Comparison of ENCODE assay signal across 23 mouse cellular contexts in genomic region chr16:26369044-26369730, GRCm38 (mm10). TPM values are rescaled to one million over a fixed set of nuclear protein-coding genes. Genes with fewer than 3 reads are reported as not detected.
A peak's percentile ranks its signal among the peaks of the same experiment; 100 is the strongest.
DNase-seq lines count a peak whose midpoint lies in the region; ATAC-seq lines count a peak whose summit lies in the region.
"Had no signal": no experiment of that assay in that cellular context is flagged by ENCODE, and none has a peak within 500 bp of the region (broad histone marks: within the 10 kb centered on the region; RNA-seq: fewer than 3 reads in every experiment).

No protein-coding gene starts in this region.

- no peak for ATAC-seq in kidney, embryonic 16.5 days (ENCODE audit: low FRiP score, low TSS enrichment)
- peak; percentile 61 for ATAC-seq in liver, embryonic 16.5 days (ENCODE audit: low read depth)
- no peak for ATAC-seq in heart, embryonic 11.5 days (replicated peaks; ENCODE audit: insufficient number of reproducible peaks, low FRiP score, low TSS enrichment)
- ATAC-seq: hindbrain, embryonic 16.5 days; lung, postnatal 0 days; Patski had no signal

- H3K4me2 ChIP-seq in kidney, embryonic 16.5 days (replicated peaks; ENCODE audit: low read depth, low read length), result peak overlapping the region; percentile 33
- peak overlapping the region; percentile 40 for H3K4me2 ChIP-seq in liver, embryonic 16.5 days (ENCODE audit: low read depth, low read length)
- H3K4me2 ChIP-seq in heart, embryonic 11.5 days, result no peak overlapping the region
- H3K4me2 ChIP-seq: forebrain, embryonic 12.5 days; limb, embryonic 12.5 days; midbrain, embryonic 11.5 days had no signal

- H3K4me3 ChIP-seq in kidney, embryonic 16.5 days (ENCODE audit: low read length), result peak overlapping the region; percentile 14; the same call in 1 of the 2 replicates
- H3K4me3 ChIP-seq in liver, embryonic 16.5 days (ENCODE audit: low read depth, low read length), result peak overlapping the region; percentile 16
- no peak overlapping the region for H3K4me3 ChIP-seq in heart, embryonic 11.5 days (ENCODE audit: low read depth, low read length)
- H3K4me3 ChIP-seq: forebrain, embryonic 12.5 days; heart, adult 2 months; limb, embryonic 12.5 days had no signal

- 80% methylated on average over 7 of the region's 7 CpGs for WGBS in kidney, embryonic 16.5 days
- WGBS in liver, embryonic 16.5 days (ENCODE audit: insufficient replicate concordance), result 42% methylated on average over 7 of the region's 7 CpGs
- WGBS in heart, embryonic 11.5 days (ENCODE audit: insufficient replicate concordance), result 76% methylated on average over 7 of the region's 7 CpGs

- no peak overlapping the region for H3K9ac ChIP-seq in kidney, embryonic 16.5 days (replicated peaks; ENCODE audit: low read length)
- H3K9ac ChIP-seq in liver, embryonic 16.5 days (ENCODE audit: low read depth, low read length), result no peak overlapping the region
- no peak overlapping the region for H3K9ac ChIP-seq in heart, embryonic 11.5 days (ENCODE audit: low read depth, low read length)
- H3K9ac ChIP-seq: forebrain, embryonic 12.5 days; limb, embryonic 12.5 days had no signal

- no peak overlapping the region for H3K27ac ChIP-seq in kidney, embryonic 16.5 days (ENCODE audit: low read length)
- H3K27ac ChIP-seq in liver, embryonic 16.5 days (ENCODE audit: low read length), result peak overlapping the region; percentile 81
- no peak overlapping the region for H3K27ac ChIP-seq in heart, embryonic 11.5 days (ENCODE audit: low read depth, low read length)
- H3K27ac ChIP-seq: forebrain, embryonic 12.5 days; heart, adult 2 months; limb, embryonic 12.5 days; macrophage had no signal

- no peaks in the 10 kb centered on the region for H3K9me3 ChIP-seq in kidney, embryonic 16.5 days (ENCODE audit: low read length)
- no peaks in the 10 kb centered on the region for H3K9me3 ChIP-seq in liver, embryonic 16.5 days (replicated peaks; ENCODE audit: control insufficient read depth, low read length)
- H3K9me3 ChIP-seq in heart, embryonic 11.5 days (replicated peaks; ENCODE audit: control insufficient read depth, low read length), result no peaks in the 10 kb centered on the region
- H3K9me3 ChIP-seq: forebrain, embryonic 12.5 days; limb, embryonic 12.5 days had no signal

- H3K27me3 ChIP-seq in kidney, embryonic 16.5 days (ENCODE audit: insufficient read depth, low read length), result no peaks in the 10 kb centered on the region
- no peaks in the 10 kb centered on the region; the same call in 1 of the 2 replicates for H3K27me3 ChIP-seq in liver, embryonic 16.5 days (ENCODE audit: control insufficient read depth, insufficient read depth, low read depth, low read length)
- peaks cover 3% of the 10 kb centered on the region; the same call in 1 of the 2 replicates for H3K27me3 ChIP-seq in heart, embryonic 11.5 days (ENCODE audit: control insufficient read depth, insufficient read depth, low read length)
- H3K27me3 ChIP-seq: CH12.LX, Patski had no signal

- no peak for DNase-seq in kidney, adult 11 months
- peak; percentile 29 for DNase-seq in brain, adult 2 months (ENCODE audit: low read depth, low spot score)
- peak; percentile 71 for DNase-seq in fat pad, adult 2 months (ENCODE audit: extremely low read depth, low read depth, low spot score)
- no peak for DNase-seq in yolk sac, embryonic 10.5 days (ENCODE audit: low spot score)
- DNase-seq: B cell, adult 2 months; cerebellum, adult 18-20 months; cerebellum, postnatal 25 days; gastrocnemius, postnatal 25 days; heart, adult 2 months; layer of hippocampus, postnatal 36 days; thymus, postnatal 25 days had no signal

- H3K36me3 ChIP-seq in kidney, embryonic 16.5 days (ENCODE audit: insufficient read depth, low read length), result no peaks in the 10 kb centered on the region
- H3K36me3 ChIP-seq in liver, embryonic 16.5 days (ENCODE audit: control insufficient read depth, insufficient read depth), result no peaks in the 10 kb centered on the region
- no peaks in the 10 kb centered on the region for H3K36me3 ChIP-seq in heart, embryonic 11.5 days (ENCODE audit: control insufficient read depth, insufficient read depth, low read length)
- H3K36me3 ChIP-seq: forebrain, embryonic 12.5 days; G1E; limb, embryonic 12.5 days had no signal

- peaks cover 2% of the 10 kb centered on the region; the same call in 1 of the 2 replicates for H3K4me1 ChIP-seq in kidney, embryonic 16.5 days (ENCODE audit: insufficient read depth, low read length)
- no peaks in the 10 kb centered on the region for H3K4me1 ChIP-seq in liver, embryonic 16.5 days (ENCODE audit: control insufficient read depth, low read depth, low read length)
- no peaks in the 10 kb centered on the region for H3K4me1 ChIP-seq in heart, embryonic 11.5 days (ENCODE audit: control insufficient read depth, insufficient read depth, low read length)
- H3K4me1 ChIP-seq: limb, embryonic 12.5 days had no signal

RNA-seq across cellular contexts. Expression of gene Cldn1, which starts 2.5 kb away (rescaled TPM):
- 44.0 and 46.7 TPM in 2 replicates for polyA plus RNA-seq in kidney, embryonic 16.5 days (2015; fragmentation: Nextera tagmentation; extraction: Ambion mirVana)
- polyA plus RNA-seq in liver, embryonic 16.5 days (2015; fragmentation: Nextera tagmentation; extraction: Ambion mirVana), result 99.6 and 122 TPM in 2 replicates
- polyA plus RNA-seq in heart, embryonic 11.5 days (2014; fragmentation: Nextera tagmentation; extraction: Ambion mirVana), result 1.4 and 2.0 TPM in 2 replicates
- polyA plus RNA-seq: G1E had no signal

Comparison
In these comparisons a context has a peak if more than half of its experiments do, and no peak if none do; other contexts are left out.
1. DNase-seq: peak in brain, adult 2 months (single experiment) and fat pad, adult 2 months (single experiment); none in kidney, adult 11 months (single experiment) and yolk sac, embryonic 10.5 days (single experiment).
2. RNA of gene Cldn1, which starts 2.5 kb away (polyA plus RNA-seq): 99.6 to 122 TPM in liver, embryonic 16.5 days and 44.0 to 46.7 TPM in kidney, embryonic 16.5 days; 1.4 to 2.0 TPM in heart, embryonic 11.5 days; every median in the first group is over 10 times any median in the second.